Mouse (Mus musculus): ENCODE measurements around the gene Zc3h12c.

DNA sequence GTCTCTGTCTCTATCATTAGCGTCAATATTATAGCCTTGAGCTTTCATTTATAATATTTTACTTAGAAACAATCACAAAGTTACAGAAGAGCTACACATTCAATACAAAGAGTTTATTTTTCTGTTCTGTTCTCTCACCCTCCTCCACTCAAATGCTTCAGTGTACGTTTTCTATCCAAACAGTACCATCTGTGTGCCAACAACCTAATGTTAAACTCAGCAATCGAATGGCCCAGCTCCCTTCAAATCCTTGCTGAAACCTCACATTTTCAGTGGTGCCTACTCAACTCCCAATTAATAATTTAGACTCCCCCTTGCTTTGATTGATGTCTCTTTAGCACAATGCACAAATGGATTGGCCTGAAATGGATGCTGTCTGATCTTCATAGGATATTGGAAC is 46.9 kb upstream of the Zc3h12c start:
- TF ChIP-seq GATA1 (IDR thresholded peaks at IDR 0.05; ENCODE audit: borderline replicate concordance, low read length) (no peak), FLI1 (IDR thresholded peaks at IDR 0.05; ENCODE audit: low read length) (no peak)

All from megakaryocyte, embryonic 14.5 days (primary cell).